Mouse (Mus musculus): ENCODE data around the gene Dcdc2a. TPM values are rescaled to one million over a fixed set of nuclear protein-coding genes. Genes with fewer than 3 reads are reported as not detected.

Gene Dcdc2a
- polyA plus RNA-seq, 1 experiment from 2014 or later, result 40.0 TPM

- H3K27ac ChIP-seq, result no peak overlapping the region
- peaks cover 6% of the 10 kb centered on the region for H3K9me3 ChIP-seq (replicated peaks)
- H3K4me2 ChIP-seq, result no peak overlapping the region
- H3K36me3 ChIP-seq, result no peaks in the 10 kb centered on the region
- ATAC-seq (replicated peaks; ENCODE audit: low FRiP score), result no peak
- no peak overlapping the region for H3K9ac ChIP-seq
- H3K27me3 ChIP-seq, result peaks cover 29% of the 10 kb centered on the region
- WGBS, result 92% methylated on average over 5 of the region's 5 CpGs
- H3K4me1 ChIP-seq, result peaks cover 14% of the 10 kb centered on the region
- no peak overlapping the region for H3K4me3 ChIP-seq (replicated peaks)
Measured at GRCm38 (mm10) chr13:25052671-25053070, 3.1 kb upstream of the Dcdc2a start.

GRCm38 (mm10) chr13:25055111-25055554 lies 671 bp upstream of the Dcdc2a start:
- peak; percentile 90 for ATAC-seq (replicated peaks; ENCODE audit: low FRiP score)
- Histone ChIP-seq H3K9ac (peak overlapping the region; percentile 45; the same call in 1 of the 2 replicates), H3K36me3 (no peaks in the 10 kb centered on the region), H3K27ac (peak overlapping the region; percentile 78), H3K27me3 (peaks cover 29% of the 10 kb centered on the region), H3K4me3 (replicated peaks) (peak overlapping the region; percentile 54), H3K4me1 (peaks cover 14% of the 10 kb centered on the region), H3K9me3 (replicated peaks) (peaks cover under 1% of the 10 kb centered on the region; the same call in 1 of the 2 replicates), H3K4me2 (peak overlapping the region; percentile 89)
- under 1% methylated on average over 35 of the region's 35 CpGs for WGBS

GRCm38 (mm10) chr13:25066659-25067058 lies 10.9 kb downstream of the Dcdc2a start:
- WGBS, result 82% methylated on average over 2 of the region's 2 CpGs
- ATAC-seq (replicated peaks; ENCODE audit: low FRiP score), result peak; percentile 65
- Histone ChIP-seq H3K36me3 (0 out of 2 replicates have a peak, but pooled peaks cover 3% of the 10 kb centered on the region), H3K9ac (no peak overlapping the region), H3K27ac (peak overlapping the region; percentile 85), H3K27me3 (no peaks in the 10 kb centered on the region), H3K4me1 (peaks cover 10% of the 10 kb centered on the region; the same call in 1 of the 2 replicates), H3K4me2 (no peak overlapping the region), H3K9me3 (replicated peaks) (no peaks in the 10 kb centered on the region), H3K4me3 (replicated peaks) (no peak overlapping the region)

GRCm38 (mm10) chr13:25067183-25067582 lies 11.4 kb downstream of the Dcdc2a start:
- peak; percentile 83 for ATAC-seq (replicated peaks; ENCODE audit: low FRiP score)
- H3K4me2 ChIP-seq, result no peak overlapping the region
- H3K4me1 ChIP-seq, result peaks cover 10% of the 10 kb centered on the region; the same call in 1 of the 2 replicates
- H3K27me3 ChIP-seq, result no peaks in the 10 kb centered on the region
- 0 out of 2 replicates have a peak, but pooled peaks cover 3% of the 10 kb centered on the region for H3K36me3 ChIP-seq
- no peak overlapping the region for H3K9ac ChIP-seq
- WGBS, result 53% methylated on average over 4 of the region's 4 CpGs
- no peak overlapping the region for H3K4me3 ChIP-seq (replicated peaks)
- no peaks in the 10 kb centered on the region for H3K9me3 ChIP-seq (replicated peaks)
- H3K27ac ChIP-seq, result peak overlapping the region; percentile 85

- Histone ChIP-seq H3K4me2 (no peak overlapping the region), H3K36me3 (no peaks in the 10 kb centered on the region), H3K27ac (peak overlapping the region; percentile 46; the same call in 1 of the 2 replicates), H3K4me1 (peaks cover 10% of the 10 kb centered on the region; the same call in 1 of the 2 replicates), H3K9ac (no peak overlapping the region), H3K4me3 (replicated peaks) (no peak overlapping the region), H3K27me3 (no peaks in the 10 kb centered on the region), H3K9me3 (replicated peaks) (no peaks in the 10 kb centered on the region)
- peak; percentile 53; the same call in 1 of the 2 replicates for ATAC-seq (replicated peaks; ENCODE audit: low FRiP score)
- WGBS, result 47% methylated on average over 4 of the region's 4 CpGs
Measured at GRCm38 (mm10) chr13:25069765-25070164, 14.0 kb downstream of the Dcdc2a start.

- Histone ChIP-seq H3K4me1 (peaks cover 10% of the 10 kb centered on the region; the same call in 1 of the 2 replicates), H3K9me3 (replicated peaks) (no peaks in the 10 kb centered on the region), H3K36me3 (no peaks in the 10 kb centered on the region), H3K27ac (no peak overlapping the region), H3K9ac (no peak overlapping the region), H3K27me3 (no peaks in the 10 kb centered on the region), H3K4me3 (replicated peaks) (no peak overlapping the region), H3K4me2 (no peak overlapping the region)
- WGBS, result 77% methylated on average over 4 of the region's 4 CpGs
- no peak for ATAC-seq (replicated peaks; ENCODE audit: low FRiP score)
Measured at GRCm38 (mm10) chr13:25070791-25071190, 15.0 kb downstream of the Dcdc2a start.

- ATAC-seq (replicated peaks; ENCODE audit: low FRiP score), result peak; percentile 85
- Histone ChIP-seq H3K27ac (peak overlapping the region; percentile 28; the same call in 1 of the 2 replicates), H3K4me1 (peaks cover 20% of the 10 kb centered on the region), H3K4me2 (peak overlapping the region; percentile 33), H3K9me3 (replicated peaks) (no peaks in the 10 kb centered on the region), H3K36me3 (no peaks in the 10 kb centered on the region), H3K9ac (no peak overlapping the region), H3K4me3 (replicated peaks) (no peak overlapping the region), H3K27me3 (peaks cover 3% of the 10 kb centered on the region; the same call in 1 of the 2 replicates)
- WGBS, result 2% methylated on average over 7 of the region's 7 CpGs
Measured at GRCm38 (mm10) chr13:25077262-25077661, 21.5 kb downstream of the Dcdc2a start.

- Histone ChIP-seq H3K9ac (no peak overlapping the region), H3K9me3 (replicated peaks) (no peaks in the 10 kb centered on the region), H3K4me2 (peak overlapping the region; percentile 54), H3K27ac (peak overlapping the region; percentile 72), H3K4me1 (peaks cover 32% of the 10 kb centered on the region), H3K27me3 (peaks cover 4% of the 10 kb centered on the region; the same call in 1 of the 2 replicates), H3K4me3 (replicated peaks) (peak overlapping the region; percentile 10; the same call in 1 of the 2 replicates), H3K36me3 (no peaks in the 10 kb centered on the region)
- 2% methylated on average over 15 of the region's 15 CpGs for WGBS
- peak; percentile 59 for ATAC-seq (replicated peaks; ENCODE audit: low FRiP score)
Measured at GRCm38 (mm10) chr13:25083144-25083572, 27.4 kb downstream of the Dcdc2a start.

- 85% methylated on average over 7 of the region's 7 CpGs for WGBS
- Histone ChIP-seq H3K9ac (no peak overlapping the region), H3K4me2 (no peak overlapping the region), H3K27me3 (peaks cover 4% of the 10 kb centered on the region; the same call in 1 of the 2 replicates), H3K36me3 (no peaks in the 10 kb centered on the region), H3K4me3 (replicated peaks) (no peak overlapping the region), H3K9me3 (replicated peaks) (no peaks in the 10 kb centered on the region), H3K4me1 (peaks cover 35% of the 10 kb centered on the region), H3K27ac (no peak overlapping the region)
- ATAC-seq (replicated peaks; ENCODE audit: low FRiP score), result no peak
Measured at GRCm38 (mm10) chr13:25085147-25085546, 29.3 kb downstream of the Dcdc2a start.

- no peaks in the 10 kb centered on the region for H3K9me3 ChIP-seq (replicated peaks)
- no peak overlapping the region for H3K4me3 ChIP-seq (replicated peaks)
- H3K27me3 ChIP-seq, result no peaks in the 10 kb centered on the region
- H3K4me1 ChIP-seq, result peaks cover 20% of the 10 kb centered on the region
- H3K4me2 ChIP-seq, result no peak overlapping the region
- 57% methylated on average over 5 of the region's 5 CpGs for WGBS
- H3K27ac ChIP-seq, result peak overlapping the region; percentile 81
- H3K36me3 ChIP-seq, result no peaks in the 10 kb centered on the region
- no peak overlapping the region for H3K9ac ChIP-seq
- peak; percentile 76 for ATAC-seq (replicated peaks; ENCODE audit: low FRiP score)
Measured at GRCm38 (mm10) chr13:25091347-25091746, 35.5 kb downstream of the Dcdc2a start.

GRCm38 (mm10) chr13:25093776-25094175 lies 38.0 kb downstream of the Dcdc2a start:
- Histone ChIP-seq H3K4me3 (replicated peaks) (no peak overlapping the region), H3K4me1 (peaks cover 22% of the 10 kb centered on the region), H3K9ac (no peak overlapping the region), H3K27me3 (no peaks in the 10 kb centered on the region), H3K4me2 (no peak overlapping the region), H3K36me3 (no peaks in the 10 kb centered on the region), H3K9me3 (replicated peaks) (no peaks in the 10 kb centered on the region), H3K27ac (peak overlapping the region; percentile 51; the same call in 1 of the 2 replicates)
- ATAC-seq (replicated peaks; ENCODE audit: low FRiP score), result no peak
- WGBS, result 88% methylated on average over 4 of the region's 4 CpGs

GRCm38 (mm10) chr13:25094381-25094780 lies 38.6 kb downstream of the Dcdc2a start:
- no peak overlapping the region for H3K27ac ChIP-seq
- H3K4me3 ChIP-seq (replicated peaks), result no peak overlapping the region
- H3K4me1 ChIP-seq, result peaks cover 23% of the 10 kb centered on the region
- H3K36me3 ChIP-seq, result no peaks in the 10 kb centered on the region
- no peaks in the 10 kb centered on the region for H3K9me3 ChIP-seq (replicated peaks)
- WGBS, result 56% methylated on average over 4 of the region's 4 CpGs
- no peak overlapping the region for H3K9ac ChIP-seq
- H3K27me3 ChIP-seq, result no peaks in the 10 kb centered on the region
- H3K4me2 ChIP-seq, result no peak overlapping the region
- 0 out of 2 replicates have a peak, but pooled peaks have one; percentile 40 for ATAC-seq (replicated peaks; ENCODE audit: low FRiP score)
